Mouse (Mus musculus) liver, postnatal 0 days (tissue): ENCODE results near the gene Esx1. TPM values are rescaled to one million over a fixed set of nuclear protein-coding genes. Genes with fewer than 3 reads are reported as not detected.

Experiments
- ATAC-seq: fragments of 200-750 bp; cut with Nextera tagmentation; 2 replicates; pipeline ENCODE4 v1.8.0; 2017; ENCODE audit warnings: mild to moderate bottlenecking, moderate library complexity
- DNase-seq: peaks from one replicate; pipeline ENCODE4 v3.0.0-alpha.2; 2016
- H3K27ac ChIP-seq: fragments of 300-500 bp; sonication (generic); 2 replicates; pipeline ENCODE4 v1.5.1; 2014; ENCODE audit warnings: antibody characterized with exemption, moderate library complexity, mild to moderate bottlenecking, low read depth
- H3K27me3 ChIP-seq: fragments of 300-500 bp; sonication (generic); 2 replicates; pipeline ENCODE4 v1.6.1; 2014; ENCODE audit warnings: low read length, control low read depth, mixed read lengths; ENCODE audit not compliant: insufficient read depth
- H3K36me3 ChIP-seq: fragments of 300-500 bp; sonication (generic); replicated peaks from 2 replicates; pipeline ENCODE4 v1.6.1; 2014; ENCODE audit warnings: mild to moderate bottlenecking, control low read depth, low read length, moderate library complexity, mixed read lengths; ENCODE audit not compliant: insufficient read depth
- H3K4me1 ChIP-seq: fragments of 300-500 bp; sonication (generic); 2 replicates; pipeline ENCODE4 v1.6.1; 2014; ENCODE audit warnings: antibody characterized with exemption, mild to moderate bottlenecking, control low read depth; ENCODE audit not compliant: insufficient read depth
- H3K4me2 ChIP-seq: fragments of 300-500 bp; sonication (generic); 2 replicates; pipeline ENCODE4 v1.6.1; 2014; ENCODE audit warnings: low read depth, mild to moderate bottlenecking, low read length, moderate library complexity, mixed read lengths
- H3K4me3 ChIP-seq: fragments of 300-500 bp; sonication (generic); 2 replicates; pipeline ENCODE4 v1.5.1; 2014; ENCODE audit warnings: low read depth, low read length
- H3K9ac ChIP-seq: fragments of 300-500 bp; sonication (generic); replicated peaks from 2 replicates; pipeline ENCODE4 v1.6.1; 2014; ENCODE audit warnings: mild to moderate bottlenecking, moderate library complexity
- H3K9me3 ChIP-seq: fragments of 300-500 bp; sonication (generic); 2 replicates; pipeline ENCODE4 v1.6.1; 2016; ENCODE audit warnings: mild to moderate bottlenecking, control low read depth, low read length, mixed read lengths
- CTCF ChIP-seq: sonication (generic); IDR thresholded peaks from 2 replicates; pipeline ENCODE4 v1.5.1; 2016; ENCODE audit warnings: antibody characterized with exemption, low read depth
- EP300 ChIP-seq: IDR thresholded peaks from 2 replicates; pipeline ENCODE4 v1.6.1; 2016; ENCODE audit warnings: antibody characterized with exemption, low read depth, mild to moderate bottlenecking
- WGBS: fragments of 180-500 bp; shearing (Covaris S2); extraction: QIAGEN DNeasy Blood & Tissue Kit; methylation state at CpG from one replicate; pipeline ENCODE4 v1.1.7; 2014; ENCODE audit not compliant: insufficient replicate concordance; 5-methylcytosine and 5-hydroxymethylcytosine counted together
- polyA plus RNA-seq: library from polyadenylated mRNA; unstranded; fragments of >200 nt; fragmentation: Nextera tagmentation; extraction: Ambion mirVana; gene quantifications from 2 replicates; pipeline ENCODE4 v1.2.1, GENCODE M21; 2015

The Esx1 gene
- polyA plus RNA-seq, 1 experiment from 2014 or later = not detected

GRCm38 (mm10) chrX:137144674-137145073 lies 22.8 kb upstream of the Esx1 start:
- H3K9ac ChIP-seq = no peak overlapping the region
- DNase-seq = no peak
- H3K36me3 ChIP-seq = no peaks in the 10 kb centered on the region
- H3K9me3 ChIP-seq = no peaks in the 10 kb centered on the region
- H3K4me3 ChIP-seq = no peak overlapping the region
- H3K27me3 ChIP-seq = no peaks in the 10 kb centered on the region
- H3K4me1 ChIP-seq = no peaks in the 10 kb centered on the region
- H3K27ac ChIP-seq = no peak overlapping the region
- no peak for ATAC-seq
- no peak for TF ChIP-seq EP300
- TF ChIP-seq CTCF = 0 out of 2 replicates have a peak, but pooled peaks have one; percentile 3
- WGBS = 30% methylated on average over 4 of the region's 4 CpGs
- no peak overlapping the region for H3K4me2 ChIP-seq

GRCm38 (mm10) chrX:137143726-137144125 lies 21.8 kb upstream of the Esx1 start:
- TF ChIP-seq CTCF (no peak), EP300 (no peak)
- 72% methylated on average over 4 of the region's 4 CpGs for WGBS

DNA sequence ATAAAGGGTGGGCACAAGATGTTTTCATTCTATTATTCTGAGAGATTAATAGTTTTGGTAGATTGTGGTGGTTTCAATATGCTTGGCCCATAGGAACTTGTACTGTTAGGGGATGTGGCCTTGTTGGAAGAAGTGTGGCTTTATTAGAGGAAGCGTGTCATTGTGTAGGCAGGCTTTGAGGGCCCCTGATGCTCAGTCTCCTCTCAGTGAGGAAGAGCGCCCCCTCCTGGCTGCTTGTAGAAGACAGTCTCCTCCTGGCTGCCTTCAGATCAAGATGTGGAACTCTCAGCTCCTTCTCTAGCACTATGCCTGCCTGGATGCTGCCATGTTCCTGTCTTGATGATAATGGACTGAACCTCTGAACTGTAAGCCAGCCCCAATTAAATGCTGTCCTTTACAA lies 20.7 kb upstream of the Esx1 start:
- no peaks in the 10 kb centered on the region for H3K4me1 ChIP-seq
- 26% methylated on average over 2 of the region's 2 CpGs for WGBS
- TF ChIP-seq EP300 (no peak), CTCF (peak; percentile 51)
- H3K9me3 ChIP-seq = no peaks in the 10 kb centered on the region
- no peak overlapping the region for H3K4me2 ChIP-seq
- no peak overlapping the region for H3K27ac ChIP-seq
- no peak for ATAC-seq
- H3K27me3 ChIP-seq = no peaks in the 10 kb centered on the region
- H3K4me3 ChIP-seq = no peak overlapping the region
- no peak for DNase-seq
- H3K36me3 ChIP-seq = no peaks in the 10 kb centered on the region
- H3K9ac ChIP-seq = no peak overlapping the region

More at GRCm38 (mm10) chrX:137143726-137144125, 21.8 kb upstream of the Esx1 start:
- Histone ChIP-seq H3K36me3 (no peaks in the 10 kb centered on the region), H3K9ac (no peak overlapping the region), H3K4me2 (no peak overlapping the region), H3K27me3 (no peaks in the 10 kb centered on the region), H3K27ac (no peak overlapping the region), H3K9me3 (no peaks in the 10 kb centered on the region), H3K4me1 (no peaks in the 10 kb centered on the region), H3K4me3 (no peak overlapping the region)
- ATAC-seq (no peak), DNase-seq (no peak)

DNA sequence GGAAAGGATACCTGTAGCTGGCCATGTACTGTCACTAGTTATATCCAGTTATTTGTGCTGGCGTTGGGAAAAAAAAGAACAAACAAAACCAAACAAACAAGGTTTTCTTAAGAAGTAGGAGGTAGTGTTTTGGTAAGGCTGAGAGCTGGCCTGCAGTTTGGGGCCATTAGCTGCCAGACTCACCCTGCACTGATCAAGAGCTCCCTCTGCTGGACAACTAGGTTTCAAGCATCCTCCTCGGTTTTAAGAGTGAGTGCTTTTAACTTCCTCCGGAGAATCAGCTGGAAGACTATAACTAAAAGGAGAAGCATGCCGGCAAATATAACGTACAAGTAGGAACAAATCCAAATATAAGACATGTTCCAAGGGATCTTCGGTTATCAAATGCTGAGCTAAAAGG lies 19.8 kb upstream of the Esx1 start:
- Histone ChIP-seq H3K36me3 (no peaks in the 10 kb centered on the region), H3K4me1 (no peaks in the 10 kb centered on the region), H3K4me3 (no peak overlapping the region), H3K27ac (no peak overlapping the region), H3K27me3 (0 out of 2 replicates have a peak, but pooled peaks cover 2% of the 10 kb centered on the region), H3K9me3 (no peaks in the 10 kb centered on the region), H3K9ac (no peak overlapping the region), H3K4me2 (no peak overlapping the region)
- peak; percentile 75 for TF ChIP-seq CTCF
- TF ChIP-seq EP300 = no peak
- WGBS = 13% methylated on average over 6 of the region's 6 CpGs
- ATAC-seq = no peak
- DNase-seq = peak; percentile 46

GRCm38 (mm10) chrX:137127542-137127941 lies 5.7 kb upstream of the Esx1 start:
- Histone ChIP-seq H3K9ac (no peak overlapping the region), H3K27me3 (peaks cover 18% of the 10 kb centered on the region; the same call in 1 of the 2 replicates), H3K4me2 (no peak overlapping the region), H3K4me3 (no peak overlapping the region), H3K4me1 (no peaks in the 10 kb centered on the region), H3K9me3 (no peaks in the 10 kb centered on the region), H3K36me3 (no peaks in the 10 kb centered on the region), H3K27ac (no peak overlapping the region)
- ATAC-seq (no peak), DNase-seq (no peak)
- 12% methylated on average over 17 of the region's 17 CpGs for WGBS
- no peak for TF ChIP-seq CTCF
- no peak for TF ChIP-seq EP300

GRCm38 (mm10) chrX:137119675-137120423 lies 2.0 kb downstream of the Esx1 start:
- H3K9ac ChIP-seq = no peak overlapping the region
- H3K4me2 ChIP-seq = peak overlapping the region; percentile 62
- H3K4me3 ChIP-seq = peak overlapping the region; percentile 22; the same call in 1 of the 2 replicates
- H3K27ac ChIP-seq = no peak overlapping the region
- ATAC-seq (no peak), DNase-seq (no peak)
- peaks cover 56% of the 10 kb centered on the region for H3K27me3 ChIP-seq
- WGBS = 25% methylated on average over 51 of the region's 52 CpGs
- TF ChIP-seq EP300 = no peak
- no peak for TF ChIP-seq CTCF
- H3K36me3 ChIP-seq = no peaks in the 10 kb centered on the region
- no peaks in the 10 kb centered on the region for H3K4me1 ChIP-seq
- no peaks in the 10 kb centered on the region for H3K9me3 ChIP-seq
